Mouse (Mus musculus) adrenal gland, postnatal 25 days (tissue): ENCODE data around the gene Vsig8. TPM values are rescaled to one million over a fixed set of nuclear protein-coding genes. Genes with fewer than 3 reads are reported as not detected.

Source experiments
- DNase-seq: peaks from one replicate; pipeline ENCODE4 v3.0.0; 2021; ENCODE audit warnings: mixed read lengths
- total RNA-seq: library from RNA; stranded (reverse); gene quantifications from 2 replicates; pipeline ENCODE4 v1.2.3, GENCODE M21; 2021

Gene Vsig8
- total RNA-seq, 1 experiment from 2014 or later, result 0.33 TPM

- DNase-seq, result no peak
These were observed 34.6 kb downstream of the Vsig8 start, which contains the start of gene Slamf8 for GRCm38 (mm10) chr1:172590385-172590784. Slamf8 (minus strand) TSS chr1:172590568.

GRCm38 (mm10) chr1:172593321-172593720 is 37.6 kb downstream of the Vsig8 start:
- no peak for DNase-seq

- no peak for DNase-seq
These were observed 38.2 kb downstream of the Vsig8 start for GRCm38 (mm10) chr1:172593956-172594355.

DNA sequence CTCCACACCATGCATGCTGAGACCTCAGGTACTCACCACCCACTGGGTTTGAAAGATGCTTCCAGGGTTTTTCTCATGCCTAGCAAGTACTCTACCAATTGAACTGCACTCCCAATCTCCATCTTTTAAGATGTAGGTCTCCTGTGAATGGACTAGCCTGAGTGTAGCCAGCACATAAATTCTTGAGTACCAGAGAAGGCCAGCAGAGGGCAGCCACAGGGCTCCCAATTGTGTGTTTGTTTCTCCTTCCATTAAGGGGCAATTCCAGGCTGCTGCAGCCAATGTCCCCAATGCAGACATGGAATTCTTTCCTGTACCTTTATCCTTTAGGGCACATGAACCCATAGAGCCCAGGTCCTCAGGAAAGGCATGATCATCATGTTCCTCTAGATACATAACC is 38.8 kb downstream of the Vsig8 start:
- DNase-seq, result peak; percentile 34

GRCm38 (mm10) chr1:172602326-172602725 is 46.6 kb downstream of the Vsig8 start, which contains the start of gene Fcrl6:
Fcrl6 (minus strand) TSS chr1:172602551.
- DNase-seq, result no peak

DNA sequence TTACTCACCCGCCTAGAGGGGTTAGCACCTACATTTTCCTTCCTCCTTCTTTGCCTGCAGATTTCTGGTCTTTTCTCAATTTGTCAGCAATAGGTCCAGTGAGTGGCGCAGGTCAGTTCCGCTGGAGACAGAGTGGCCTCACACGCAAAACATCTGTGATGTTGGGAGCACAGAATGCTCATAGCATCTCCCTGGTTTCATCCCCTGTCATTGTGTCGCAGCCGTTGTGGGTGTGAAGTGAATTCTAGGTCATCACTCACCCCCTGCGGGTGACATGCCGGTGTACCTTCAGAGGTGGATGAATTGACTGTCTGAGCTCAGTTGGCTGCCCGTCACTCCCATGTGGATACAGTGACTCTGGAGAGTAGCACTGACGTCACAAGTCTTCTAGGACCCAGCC is 55.6 kb downstream of the Vsig8 start:
- DNase-seq, result no peak

GRCm38 (mm10) chr1:172612745-172613144 is 57.0 kb downstream of the Vsig8 start:
- no peak for DNase-seq

Other genes starting within 250 kb of the Vsig8 start
- gene Kcnj9, start 226.6 kb upstream of the Vsig8 start, total RNA-seq, result 0.18 TPM in 1 of 2 replicates, not detected in the other
- 0.39 and 0.48 TPM in 2 replicates for gene Kcnj10, start 214.7 kb upstream of the Vsig8 start, total RNA-seq
- 11.8 and 13.1 TPM in 2 replicates for gene Pigm, start 179.4 kb upstream of the Vsig8 start, total RNA-seq
- gene Slamf9, start 80.6 kb upstream of the Vsig8 start, total RNA-seq, result 1.9 and 3.4 TPM in 2 replicates
- gene Igsf9, start 74.2 kb upstream of the Vsig8 start, total RNA-seq, result 2.9 and 3.6 TPM in 2 replicates
- gene Tagln2, start 55.9 kb upstream of the Vsig8 start, total RNA-seq, result 80.7 and 88.8 TPM in 2 replicates
- 1.3 TPM in 1 of 2 replicates, not detected in the other for gene Cfap45, start 35.1 kb upstream of the Vsig8 start, total RNA-seq
- gene Slamf8, start 34.6 kb downstream of the Vsig8 start, total RNA-seq, result 0.24 TPM in 1 of 2 replicates, not detected in the other
- gene Fcrl6, start 46.6 kb downstream of the Vsig8 start, total RNA-seq, result not detected in 2 replicates
- gene Dusp23, start 77.0 kb downstream of the Vsig8 start, total RNA-seq, result 7.1 and 8.4 TPM in 2 replicates
- gene Crp, start 142.1 kb downstream of the Vsig8 start, total RNA-seq, result 3.1 TPM in 1 of 2 replicates, not detected in the other